Mouse (Mus musculus) liver, embryonic 14.5 days (tissue): ENCODE data around the gene Crb2. TPM values are rescaled to one million over a fixed set of nuclear protein-coding genes. Genes with fewer than 3 reads are reported as not detected.
A peak's percentile ranks its signal among the peaks of the same experiment; 100 is the strongest.

ENCODE experiments used
- ATAC-seq: fragments of 200-750 bp; cut with Nextera tagmentation; 2 replicates; pipeline ENCODE4 v1.8.0; 2017; ENCODE audit warnings: moderate number of reproducible peaks, mild to moderate bottlenecking, moderate library complexity; ENCODE audit not compliant: insufficient read depth
- DNase-seq, 3 experiments: peaks; one replicate each; pipeline ENCODE4 v3.0.0-alpha.2; 2012 to 2013; ENCODE audit warnings: low read depth in 3 of 3, low spot score in 3 of 3
- H3K27ac ChIP-seq: fragments of 300-500 bp; sonication (generic); 2 replicates; pipeline ENCODE4 v1.5.1; 2014; ENCODE audit warnings: moderate library complexity, mild to moderate bottlenecking, control low read depth, inconsistent platforms
- H3K27me3 ChIP-seq: fragments of 300-500 bp; sonication (generic); 2 replicates; pipeline ENCODE4 v1.6.1; 2014; ENCODE audit warnings: mild to moderate bottlenecking, low read length, moderate library complexity; ENCODE audit not compliant: control insufficient read depth, insufficient read depth
- H3K36me3 ChIP-seq: fragments of 300-500 bp; sonication (generic); replicated peaks from 2 replicates; pipeline ENCODE4 v1.6.1; 2014; ENCODE audit warnings: low read depth; ENCODE audit not compliant: control insufficient read depth, insufficient read depth
- H3K4me1 ChIP-seq, 2 experiments: fragments of 200-500 bp in 1 of 2; fragments of 300-500 bp in 1 of 2; sonication (generic) in 1 of 2; replicated peaks; 2 replicates each; pipeline ENCODE4 v1.6.1; 2012 to 2014; ENCODE audit warnings: antibody characterized with exemption in 1 of 2, inconsistent platforms in 1 of 2, low read length in 1 of 2; ENCODE audit not compliant: control insufficient read depth in 2 of 2, insufficient read depth in 2 of 2
- H3K4me2 ChIP-seq: fragments of 300-500 bp; sonication (generic); 2 replicates; pipeline ENCODE4 v1.6.1; 2014; ENCODE audit warnings: low read depth, mild to moderate bottlenecking, control low read depth, moderate library complexity
- H3K4me3 ChIP-seq, 2 experiments: fragments of 200-500 bp in 1 of 2; fragments of 300-500 bp in 1 of 2; sonication (generic) in 1 of 2; 2 replicates each; pipeline ENCODE4 v1.5.1; 2012 to 2014; ENCODE audit warnings: low read depth in 2 of 2, low read length in 2 of 2, mild to moderate bottlenecking in 2 of 2, control low read depth in 1 of 2, inconsistent platforms in 1 of 2, moderate library complexity in 1 of 2; ENCODE audit not compliant: insufficient read depth in 1 of 2
- H3K9ac ChIP-seq: fragments of 300-500 bp; sonication (generic); replicated peaks from 2 replicates; pipeline ENCODE4 v1.6.1; 2014; ENCODE audit warnings: mild to moderate bottlenecking, control low read depth, moderate library complexity
- H3K9me3 ChIP-seq: fragments of 300-500 bp; sonication (generic); 2 replicates; pipeline ENCODE4 v1.6.1; 2016; ENCODE audit warnings: low read length, mixed read lengths; ENCODE audit not compliant: control insufficient read depth
- CTCF ChIP-seq: IDR thresholded peaks from 2 replicates; pipeline ENCODE4 v1.5.1; 2016; ENCODE audit warnings: antibody characterized with exemption, low read depth, control low read depth
- EP300 ChIP-seq: IDR thresholded peaks from 2 replicates; pipeline ENCODE4 v1.6.1; 2016; ENCODE audit warnings: antibody characterized with exemption, low read depth
- WGBS: fragments of 180-500 bp; shearing (Covaris S2); extraction: QIAGEN DNeasy Blood & Tissue Kit; methylation state at CpG from one replicate; pipeline ENCODE4 v1.1.7; 2014; ENCODE audit not compliant: insufficient replicate concordance; 5-methylcytosine and 5-hydroxymethylcytosine counted together
- polyA plus RNA-seq, 2 experiments: library from polyadenylated mRNA; depleted of rRNA in 1 of 2; stranded (reverse) in 1 of 2; unstranded in 1 of 2; fragments of >200 nt; fragmentation: Nextera tagmentation in 1 of 2; extraction: Ambion mirVana in 1 of 2; gene quantifications; 2 replicates each; pipeline versions ENCODE4 v1.2.1 to v1.2.3; 2012 to 2014

Crb2 gene
- polyA plus RNA-seq, 2 experiments = 0.10 to 0.17 TPM

GRCm38 (mm10) chr2:37774571-37774970 is 1.5 kb upstream of the Crb2 start:
- Histone ChIP-seq H3K27ac (no peak overlapping the region), H3K4me3 (no peak overlapping the region), H3K9me3 (no peaks in the 10 kb centered on the region), H3K4me1 (peaks cover 0 to 14% of the 10 kb centered on the region in 2 experiments; a peak in 3 of 4 replicates), H3K27me3 (peaks cover 7% of the 10 kb centered on the region), H3K4me2 (no peak overlapping the region), H3K36me3 (no peaks in the 10 kb centered on the region), H3K9ac (no peak overlapping the region)
- ATAC-seq (no peak), DNase-seq (no peak)
- TF ChIP-seq EP300 (no peak), CTCF (peak; percentile 72)
- 23% methylated on average over 5 of the region's 5 CpGs for WGBS

- Histone ChIP-seq H3K4me3 (peak overlapping the region in 1 of 2 experiments; percentile 19; a peak in 1 of 4 replicates), H3K27ac (no peak overlapping the region), H3K36me3 (no peaks in the 10 kb centered on the region), H3K27me3 (peaks cover 7% of the 10 kb centered on the region), H3K4me2 (peak overlapping the region; percentile 23), H3K4me1 (peaks cover 10 to 24% of the 10 kb centered on the region in 2 experiments), H3K9ac (no peak overlapping the region), H3K9me3 (no peaks in the 10 kb centered on the region)
- 25% methylated on average over 20 of the region's 20 CpGs for WGBS
- TF ChIP-seq CTCF (no peak), EP300 (no peak)
- ATAC-seq (no peak), DNase-seq (no peak)
Measured at GRCm38 (mm10) chr2:37776611-37777411, 762 bp downstream of the Crb2 start.

- no peak overlapping the region for H3K9ac ChIP-seq
- no peaks in the 10 kb centered on the region for H3K9me3 ChIP-seq
- peaks cover 7% of the 10 kb centered on the region for H3K27me3 ChIP-seq
- TF ChIP-seq EP300 (no peak), CTCF (no peak)
- H3K27ac ChIP-seq = no peak overlapping the region
- H3K36me3 ChIP-seq = no peaks in the 10 kb centered on the region
- DNase-seq (no peak), ATAC-seq (no peak)
- WGBS = 50% methylated on average over 10 of the region's 10 CpGs
- no peak overlapping the region for H3K4me2 ChIP-seq
- H3K4me3 ChIP-seq = no peak overlapping the region
- H3K4me1 ChIP-seq = peaks cover 10 to 24% of the 10 kb centered on the region in 2 experiments
Measured at GRCm38 (mm10) chr2:37777958-37778720, 2.1 kb downstream of the Crb2 start.

- no peak overlapping the region for H3K27ac ChIP-seq
- ATAC-seq (peak; percentile 97), DNase-seq (peak; percentile 77 to 84 (median 80))
- H3K4me3 ChIP-seq = 0 out of 4 replicates have a peak overlapping the region, but pooled peaks have one; percentile 14 to 31
- WGBS = under 1% methylated on average over 14 of the region's 14 CpGs
- no peak for TF ChIP-seq CTCF
- no peak for TF ChIP-seq EP300
- H3K27me3 ChIP-seq = peaks cover 5% of the 10 kb centered on the region; the same call in 1 of the 2 replicates
- no peak overlapping the region for H3K9ac ChIP-seq
- peaks cover 10 to 24% of the 10 kb centered on the region in 2 experiments for H3K4me1 ChIP-seq
- H3K9me3 ChIP-seq = no peaks in the 10 kb centered on the region
- H3K36me3 ChIP-seq = no peaks in the 10 kb centered on the region
- peak overlapping the region; percentile 49 for H3K4me2 ChIP-seq
Measured at GRCm38 (mm10) chr2:37780270-37780929, 4.4 kb downstream of the Crb2 start.
